Mouse (Mus musculus): ENCODE results near the gene 1110017D15Rik. TPM values are rescaled to one million over a fixed set of nuclear protein-coding genes. Genes with fewer than 3 reads are reported as not detected.

The 1110017D15Rik gene
- polyA plus RNA-seq, 1 experiment from 2014 or later: 0.21 TPM

GRCm38 (mm10) chr4:41518349-41518748 lies 1.2 kb upstream of the 1110017D15Rik start:
- H3K27me3 ChIP-seq: no peaks in the 10 kb centered on the region
- no peak for TF ChIP-seq CTCF (IDR thresholded peaks at IDR 0.05)
- DNase-seq (ENCODE audit: low read depth, low spot score) (no peak), ATAC-seq (no peak)
- POLR2A ChIA-PET: no interaction called here
- in situ Hi-C loops (cut with MboI; ENCODE audit: low pct_unique_long_range_greater_than_20kb): no loop called here
- CTCF ChIA-PET: interaction anchor here (0.6 kb wide), 1 partner anchor 89 kb away, joined by 3 read pairs; no protein-coding TSS in a partner anchor

GRCm38 (mm10) chr4:41513714-41514113 lies 3.4 kb downstream of the 1110017D15Rik start:
- no peak for TF ChIP-seq CTCF (IDR thresholded peaks at IDR 0.05)
- POLR2A ChIA-PET: interaction anchor here (0.6 kb wide), 1 partner anchor 31 kb away, joined by 3 read pairs; no protein-coding TSS in a partner anchor
- in situ Hi-C loops (cut with MboI; ENCODE audit: low pct_unique_long_range_greater_than_20kb): no loop called here
- DNase-seq (ENCODE audit: low read depth, low spot score) (no peak), ATAC-seq (no peak)
- CTCF ChIA-PET: interaction anchor here (1.4 to 1.7 kb wide), 2 partner anchors 9 to 45 kb away, joined by 3 to 4 read pairs; no protein-coding TSS in a partner anchor
- H3K27me3 ChIP-seq: no peaks in the 10 kb centered on the region

GRCm38 (mm10) chr4:41513309-41513708 lies 3.8 kb downstream of the 1110017D15Rik start:
- CTCF ChIA-PET: interaction anchor here (1.4 to 1.7 kb wide), 2 partner anchors 9 to 45 kb away, joined by 3 to 4 read pairs; no protein-coding TSS in a partner anchor
- no peak for DNase-seq (ENCODE audit: low read depth, low spot score)
- no peak for ATAC-seq
- no peaks in the 10 kb centered on the region for H3K27me3 ChIP-seq
- POLR2A ChIA-PET: no interaction called here
- TF ChIP-seq CTCF (IDR thresholded peaks at IDR 0.05): no peak
- in situ Hi-C loops (cut with MboI; ENCODE audit: low pct_unique_long_range_greater_than_20kb): no loop called here

GRCm38 (mm10) chr4:41507998-41508397 lies 9.1 kb downstream of the 1110017D15Rik start:
- ChIA-PET POLR2A (interaction anchor here (0.6 kb wide), 1 partner anchor 13 kb away, joined by 3 read pairs; no protein-coding TSS in a partner anchor), CTCF (interaction anchor here (1.0 to 2.1 kb wide), 4 partner anchors 14 to 206 kb away, joined by 3 to 7 read pairs (median 4); no protein-coding TSS in a partner anchor)
- TF ChIP-seq CTCF (IDR thresholded peaks at IDR 0.05): no peak
- DNase-seq (ENCODE audit: low read depth, low spot score) (no peak), ATAC-seq (no peak)
- H3K27me3 ChIP-seq: no peaks in the 10 kb centered on the region
- in situ Hi-C loops (cut with MboI; ENCODE audit: low pct_unique_long_range_greater_than_20kb): loop anchor here (5.0 kb wide), 1 partner anchor 41 kb away; the partner anchor contains the start of gene Nudt2

DNA sequence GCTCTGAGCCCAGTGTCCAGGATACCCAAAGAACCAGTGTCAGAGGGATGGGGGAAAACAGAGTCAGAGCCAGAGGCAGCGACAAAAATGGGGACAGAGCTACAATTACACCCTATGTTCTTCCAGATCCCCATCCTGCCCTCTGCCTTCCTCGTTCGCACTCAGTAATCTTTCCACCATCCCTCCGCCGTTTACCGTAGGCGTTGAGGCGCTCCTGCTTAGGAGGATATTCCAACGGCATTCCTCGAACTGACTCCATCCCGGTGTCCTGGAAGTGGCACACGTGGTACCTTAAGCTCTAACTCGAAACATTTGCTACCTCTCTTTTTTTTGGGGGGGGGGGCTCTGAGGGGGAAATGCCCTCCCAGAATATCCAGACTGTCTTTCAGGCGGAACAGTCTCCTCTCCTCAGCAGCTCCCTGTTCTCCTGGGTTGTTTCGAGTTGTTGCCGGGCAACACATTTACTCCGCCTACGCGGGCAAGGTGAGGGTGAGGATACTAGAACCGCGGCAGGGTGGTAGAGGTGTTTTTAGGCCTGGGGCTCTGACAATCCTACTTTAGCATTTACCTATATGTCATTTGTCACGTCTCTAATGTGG lies 9.7 kb downstream of the 1110017D15Rik start:
- ChIA-PET POLR2A (interaction anchor here (0.6 kb wide), 2 partner anchors 12 to 36 kb away, joined by 3 to 6 read pairs; no protein-coding TSS in a partner anchor), CTCF (interaction anchor here (1.1 to 2.1 kb wide), 3 partner anchors 14 to 39 kb away, joined by 3 to 7 read pairs (median 4); no protein-coding TSS in a partner anchor)
- H3K27me3 ChIP-seq: no peaks in the 10 kb centered on the region
- DNase-seq (ENCODE audit: low read depth, low spot score) (no peak), ATAC-seq (no peak)
- no peak for TF ChIP-seq CTCF (IDR thresholded peaks at IDR 0.05)
- in situ Hi-C loops (cut with MboI; ENCODE audit: low pct_unique_long_range_greater_than_20kb): loop anchor here (5.0 kb wide), 1 partner anchor 40 kb away; the partner anchor contains the start of gene Nudt2

DNA sequence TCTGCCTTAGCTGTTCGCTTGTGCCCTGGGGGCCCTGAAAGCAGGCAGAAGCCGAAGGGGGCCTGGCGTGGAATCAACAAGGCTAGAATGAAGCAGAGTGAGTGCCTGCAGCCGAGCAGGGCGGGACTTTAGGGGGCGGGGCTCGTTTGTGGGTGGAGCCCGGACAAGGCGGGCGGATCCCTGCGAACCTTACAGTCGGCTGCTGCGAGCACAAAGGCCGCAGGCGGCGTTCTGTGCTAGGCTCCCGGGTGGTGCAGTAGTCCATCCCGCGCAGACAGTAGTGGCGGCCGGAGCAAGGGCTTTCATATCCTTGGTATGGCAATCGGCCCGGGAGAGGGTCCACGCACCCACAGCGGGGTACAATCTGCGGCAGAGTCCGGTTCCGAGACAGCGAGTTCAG lies 10.2 kb downstream of the 1110017D15Rik start:
- in situ Hi-C loops (cut with MboI; ENCODE audit: low pct_unique_long_range_greater_than_20kb): loop anchor here (5.0 kb wide), 1 partner anchor 40 kb away; the partner anchor contains the start of gene Nudt2
- CTCF ChIA-PET: interaction anchor here (1.5 to 2.1 kb wide), 2 partner anchors 16 to 38 kb away, joined by 4 to 7 read pairs; no protein-coding TSS in a partner anchor
- POLR2A ChIA-PET: interaction anchor here (0.6 kb wide), 1 partner anchor 37 kb away, joined by 6 read pairs; no protein-coding TSS in a partner anchor
- H3K27me3 ChIP-seq: no peaks in the 10 kb centered on the region
- ATAC-seq (no peak), DNase-seq (ENCODE audit: low read depth, low spot score) (no peak)
- TF ChIP-seq CTCF (IDR thresholded peaks at IDR 0.05): no peak

GRCm38 (mm10) chr4:41506156-41506555 lies 11.0 kb downstream of the 1110017D15Rik start:
- ChIA-PET POLR2A (no interaction called here), CTCF (no interaction called here)
- DNase-seq (ENCODE audit: low read depth, low spot score) (no peak), ATAC-seq (no peak)
- no peak for TF ChIP-seq CTCF (IDR thresholded peaks at IDR 0.05)
- H3K27me3 ChIP-seq: no peaks in the 10 kb centered on the region
- in situ Hi-C loops (cut with MboI; ENCODE audit: low pct_unique_long_range_greater_than_20kb): loop anchor here (5.0 kb wide), 1 partner anchor 39 kb away; the partner anchor contains the start of gene Nudt2

GRCm38 (mm10) chr4:41505131-41505551 lies 12.0 kb downstream of the 1110017D15Rik start:
- no peaks in the 10 kb centered on the region for H3K27me3 ChIP-seq
- CTCF ChIA-PET: interaction anchor here (1.6 to 1.7 kb wide), 2 partner anchors 17 to 37 kb away, joined by 6 read pairs; no protein-coding TSS in a partner anchor

DNA sequence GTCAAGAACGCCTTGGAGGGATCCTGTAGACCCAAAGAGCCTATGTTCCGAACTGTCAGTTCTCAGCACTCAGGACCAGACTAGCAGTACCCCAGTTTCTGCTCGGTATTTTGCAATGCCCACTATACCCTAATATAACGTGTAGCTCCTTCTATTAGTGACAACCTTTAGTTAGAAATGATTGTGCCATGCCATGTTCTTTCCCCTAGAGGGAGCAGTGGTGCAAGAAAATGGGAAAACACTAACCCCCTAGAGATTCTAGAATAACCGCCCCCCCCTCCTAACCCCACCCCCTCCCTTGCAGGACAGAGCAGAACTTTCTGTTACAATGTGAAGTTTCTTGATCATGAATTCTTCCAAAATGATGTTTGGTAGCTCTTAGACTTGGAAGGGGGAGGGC lies 12.8 kb downstream of the 1110017D15Rik start:
- in situ Hi-C loops (cut with MboI; ENCODE audit: low pct_unique_long_range_greater_than_20kb): no loop called here
- POLR2A ChIA-PET: no interaction called here
- TF ChIP-seq CTCF (IDR thresholded peaks at IDR 0.05): no peak
- no peaks in the 10 kb centered on the region for H3K27me3 ChIP-seq
- no peak for DNase-seq (ENCODE audit: low read depth, low spot score)
- CTCF ChIA-PET: interaction anchor here (0.9 to 1.7 kb wide), 4 partner anchors 18 to 203 kb away, joined by 3 to 6 read pairs (median 5); no protein-coding TSS in a partner anchor
- no peak for ATAC-seq

More at GRCm38 (mm10) chr4:41505131-41505551, 12.0 kb downstream of the 1110017D15Rik start:
- POLR2A ChIA-PET: no interaction called here
- in situ Hi-C loops (cut with MboI; ENCODE audit: low pct_unique_long_range_greater_than_20kb): loop anchor here (5.0 kb wide), 1 partner anchor 38 kb away; the partner anchor contains the start of gene Nudt2
- no peak for DNase-seq (ENCODE audit: low read depth, low spot score)
- TF ChIP-seq CTCF (IDR thresholded peaks at IDR 0.05): no peak
- no peak for ATAC-seq

DNA sequence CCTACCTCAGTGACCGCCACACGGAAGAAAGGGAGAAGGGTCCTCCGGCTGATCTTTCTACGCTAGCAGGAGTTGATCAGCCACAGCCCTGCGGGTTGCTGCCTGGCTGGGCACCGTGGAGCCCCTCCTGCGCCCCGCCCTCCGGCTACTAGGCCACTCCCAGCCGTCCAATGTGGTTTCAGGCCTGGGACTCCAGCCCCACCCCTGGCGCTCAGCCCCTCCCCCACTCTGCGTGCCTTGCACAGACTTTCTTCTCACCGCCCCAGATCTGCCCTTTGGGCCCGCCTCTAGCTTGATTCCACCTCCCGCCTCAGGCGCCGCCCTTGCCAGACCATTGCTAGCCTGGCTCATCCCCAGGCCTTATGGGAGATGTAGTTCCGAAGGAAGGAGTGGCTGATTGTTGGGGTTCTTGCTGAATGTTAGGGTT lies 14.1 kb downstream of the 1110017D15Rik start, which contains the start of gene AI464131:
TSS of gene AI464131 (minus strand) at position 91 of the 427 bp plus-strand sequence.
- no peaks in the 10 kb centered on the region for H3K27me3 ChIP-seq

More for the DNA sequence above, 14.1 kb downstream of the 1110017D15Rik start, which contains the start of gene AI464131:
- in situ Hi-C loops (cut with MboI; ENCODE audit: low pct_unique_long_range_greater_than_20kb): no loop called here
- TF ChIP-seq CTCF (IDR thresholded peaks at IDR 0.05): no peak
- ATAC-seq: peak; percentile 97
- DNase-seq (ENCODE audit: low read depth, low spot score): peak; percentile 77
- CTCF ChIA-PET: interaction anchor here (0.8 to 1.1 kb wide), 3 partner anchors 19 to 44 kb away, joined by 3 read pairs; no protein-coding TSS in a partner anchor
- POLR2A ChIA-PET: interaction anchor here (0.7 kb wide), 1 partner anchor 18 kb away, joined by 7 read pairs; no protein-coding TSS in a partner anchor

Data from Patski (cell line).